ENCODE assay signal across 24 mouse cellular contexts in genomic region chr7:65051986-65052385, GRCm38 (mm10).
"Had no signal": no experiment of that assay in that cellular context is flagged by ENCODE, and none has a peak within 500 bp of the region (broad histone marks: within the 10 kb centered on the region; RNA-seq: fewer than 3 reads in every experiment).

No protein-coding gene starts in this region.

- H3K4me1 ChIP-seq: embryonic facial prominence, embryonic 12.5 days; embryonic facial prominence, embryonic 13.5 days; embryonic facial prominence, embryonic 15.5 days had no signal

- H3K36me3 ChIP-seq: embryonic facial prominence, embryonic 10.5 days; embryonic facial prominence, embryonic 12.5 days; embryonic facial prominence, embryonic 13.5 days; embryonic facial prominence, embryonic 15.5 days; forebrain, embryonic 10.5 days; forebrain, embryonic 12.5 days; forebrain, embryonic 15.5 days had no signal

- H3K27ac ChIP-seq: embryonic facial prominence, embryonic 10.5 days; embryonic facial prominence, embryonic 12.5 days; embryonic facial prominence, embryonic 13.5 days; embryonic facial prominence, embryonic 15.5 days; forebrain, embryonic 10.5 days; forebrain, embryonic 12.5 days; forebrain, embryonic 13.5 days; forebrain, embryonic 15.5 days; gastrocnemius, adult 2 months; heart, adult 2 months had no signal

- DNase-seq: cerebellum, adult 9-11 months; cerebellum, postnatal 10 days; cerebellum, postnatal 14 days; cerebellum, postnatal 25 days; cerebellum, postnatal 36 days; embryo, embryonic 11 days; forebrain, postnatal 0 days; gastrocnemius, adult 2 months; gastrocnemius, postnatal 10 days; gastrocnemius, postnatal 14 days; gastrocnemius, postnatal 25 days; gastrocnemius, postnatal 36 days; heart, adult 11 months; heart, adult 18-20 months; heart, adult 2 months had no signal

- H3K27me3 ChIP-seq: embryonic facial prominence, embryonic 12.5 days; embryonic facial prominence, embryonic 13.5 days; embryonic facial prominence, embryonic 15.5 days; forebrain, embryonic 12.5 days; forebrain, embryonic 13.5 days; forebrain, embryonic 15.5 days had no signal

- H3K4me3 ChIP-seq: embryonic facial prominence, embryonic 10.5 days; embryonic facial prominence, embryonic 12.5 days; embryonic facial prominence, embryonic 13.5 days; embryonic facial prominence, embryonic 15.5 days; erythroblast, embryonic 14.5 days; forebrain, embryonic 10.5 days; forebrain, embryonic 12.5 days; forebrain, embryonic 13.5 days; forebrain, embryonic 15.5 days; gastrocnemius, adult 2 months; heart, adult 2 months had no signal
